Mouse (Mus musculus): ENCODE results near the gene Atxn2.

DNA sequence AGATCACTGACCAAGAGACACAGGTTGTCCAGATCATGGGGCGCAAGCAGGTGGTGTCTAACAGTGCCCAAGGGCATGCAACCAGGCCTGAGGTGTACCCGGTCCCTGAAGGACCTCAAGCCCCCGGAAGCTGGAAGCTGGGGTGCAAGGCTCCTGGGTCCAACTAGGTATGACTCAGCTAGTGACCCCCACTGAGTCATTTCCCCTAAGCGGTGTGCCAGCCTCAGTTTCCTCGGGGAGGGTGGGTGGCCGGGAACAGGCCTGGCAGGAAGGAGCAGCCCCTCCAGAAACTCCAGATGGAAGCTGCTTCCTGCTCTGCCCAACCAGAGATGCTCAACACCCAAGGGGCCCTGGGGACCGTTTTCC lies 123.1 kb downstream of the Atxn2 start:
- TF ChIP-seq CTCF (IDR thresholded peaks at IDR 0.05; ENCODE audit: extremely low read depth, insufficient read depth, low read length) (no peak), POLR2A (IDR thresholded peaks at IDR 0.05; ENCODE audit: extremely low read depth, insufficient read depth, low read length) (no peak)
